Mouse (Mus musculus) forebrain, embryonic 13.5 days (tissue): ENCODE results near the gene Pxn. TPM values are rescaled to one million over a fixed set of nuclear protein-coding genes. Genes with fewer than 3 reads are reported as not detected.

ENCODE experiments used
- ATAC-seq: fragments of 200-750 bp; cut with Nextera tagmentation; 2 replicates; pipeline ENCODE4 v1.8.0; 2017
- H3K27ac ChIP-seq: fragments of 300-500 bp; sonication (generic); 2 replicates; pipeline ENCODE4 v1.5.1; 2015; ENCODE audit warnings: inconsistent platforms, mild to moderate bottlenecking, moderate library complexity
- H3K27me3 ChIP-seq: fragments of 300-500 bp; sonication (generic); 2 replicates; pipeline ENCODE4 v1.6.1; 2015; ENCODE audit warnings: mild to moderate bottlenecking, inconsistent platforms
- H3K36me3 ChIP-seq: fragments of 300-500 bp; sonication (generic); 2 replicates; pipeline ENCODE4 v1.6.1; 2015; ENCODE audit warnings: mild to moderate bottlenecking, inconsistent platforms; ENCODE audit not compliant: poor library complexity, severe bottlenecking
- H3K4me1 ChIP-seq: fragments of 300-500 bp; sonication (generic); 2 replicates; pipeline ENCODE4 v1.6.1; 2015; ENCODE audit warnings: inconsistent platforms
- H3K4me2 ChIP-seq: fragments of 300-500 bp; sonication (generic); 2 replicates; pipeline ENCODE4 v1.6.1; 2015; ENCODE audit warnings: inconsistent platforms, mild to moderate bottlenecking, moderate library complexity
- H3K4me3 ChIP-seq: fragments of 300-500 bp; sonication (generic); 2 replicates; pipeline ENCODE4 v1.5.1; 2015; ENCODE audit warnings: mild to moderate bottlenecking, inconsistent platforms
- H3K9ac ChIP-seq: fragments of 300-500 bp; sonication (generic); 2 replicates; pipeline ENCODE4 v1.6.1; 2015; ENCODE audit warnings: mild to moderate bottlenecking, inconsistent platforms
- H3K9me3 ChIP-seq: fragments of 300-500 bp; sonication (generic); replicated peaks from 2 replicates; pipeline ENCODE4 v1.6.1; 2016; ENCODE audit warnings: inconsistent platforms
- WGBS: fragments of 180-500 bp; shearing (Covaris S2); methylation state at CpG from one replicate; pipeline ENCODE4 v1.1.7; 2015; 5-methylcytosine and 5-hydroxymethylcytosine counted together
- polyA plus RNA-seq: library from polyadenylated mRNA; unstranded; fragments of >200 nt; fragmentation: Nextera tagmentation; extraction: Ambion mirVana; gene quantifications from 2 replicates; pipeline ENCODE4 v1.2.1, GENCODE M21; 2015

Gene Pxn
- 16.8 and 17.7 TPM in 2 replicates for polyA plus RNA-seq

GRCm38 (mm10) chr5:115506454-115507201 is at the start of gene Pxn:
Pxn (plus strand) TSS chr5:115506676.
- peaks cover 2% of the 10 kb centered on the region; the same call in 1 of the 2 replicates for H3K27me3 ChIP-seq
- H3K27ac ChIP-seq: no peak within 1 kb of the TSS
- ATAC-seq: peak; percentile 88
- H3K4me2 ChIP-seq: peak within 1 kb of the TSS; percentile 88
- peaks cover 34% of the 10 kb centered on the region for H3K4me1 ChIP-seq
- H3K9ac ChIP-seq: peak within 1 kb of the TSS; percentile 88
- under 1% methylated on average over 65 of the region's 74 CpGs for WGBS
- peak within 1 kb of the TSS; percentile 87 for H3K4me3 ChIP-seq
- no peaks in the 10 kb centered on the region for H3K9me3 ChIP-seq
- H3K36me3 ChIP-seq: no peaks in the 10 kb centered on the region

- H3K36me3 ChIP-seq: peaks cover 11% of the 10 kb centered on the region
- ATAC-seq: no peak
- H3K4me3 ChIP-seq: no peak overlapping the region
- 69% methylated on average over 13 of the region's 13 CpGs for WGBS
- no peaks in the 10 kb centered on the region for H3K27me3 ChIP-seq
- H3K4me1 ChIP-seq: no peaks in the 10 kb centered on the region
- H3K9ac ChIP-seq: no peak overlapping the region
- H3K9me3 ChIP-seq: no peaks in the 10 kb centered on the region; the same call in 1 of the 2 replicates
- H3K4me2 ChIP-seq: no peak overlapping the region
- H3K27ac ChIP-seq: no peak overlapping the region
Measured at GRCm38 (mm10) chr5:115458918-115459317, 47.6 kb upstream of the Pxn start.

- WGBS: 78% methylated on average over 18 of the region's 18 CpGs
- Histone ChIP-seq H3K27me3 (no peaks in the 10 kb centered on the region), H3K4me2 (no peak overlapping the region), H3K9me3 (no peaks in the 10 kb centered on the region; the same call in 1 of the 2 replicates), H3K27ac (no peak overlapping the region), H3K9ac (no peak overlapping the region), H3K36me3 (no peaks in the 10 kb centered on the region), H3K4me1 (no peaks in the 10 kb centered on the region), H3K4me3 (no peak overlapping the region)
- no peak for ATAC-seq
Measured at GRCm38 (mm10) chr5:115464408-115465115, 41.9 kb upstream of the Pxn start.

GRCm38 (mm10) chr5:115465642-115466420 is 40.6 kb upstream of the Pxn start, which contains the start of gene Pla2g1b:
Pla2g1b (plus strand) TSS chr5:115466262.
- WGBS: 48% methylated on average over 9 of the region's 9 CpGs
- Histone ChIP-seq H3K27ac (no peak within 1 kb of the TSS), H3K9ac (no peak within 1 kb of the TSS), H3K4me1 (no peaks in the 10 kb centered on the region), H3K4me3 (no peak within 1 kb of the TSS), H3K27me3 (no peaks in the 10 kb centered on the region), H3K36me3 (no peaks in the 10 kb centered on the region), H3K9me3 (no peaks in the 10 kb centered on the region; the same call in 1 of the 2 replicates), H3K4me2 (no peak within 1 kb of the TSS)
- no peak for ATAC-seq

DNA sequence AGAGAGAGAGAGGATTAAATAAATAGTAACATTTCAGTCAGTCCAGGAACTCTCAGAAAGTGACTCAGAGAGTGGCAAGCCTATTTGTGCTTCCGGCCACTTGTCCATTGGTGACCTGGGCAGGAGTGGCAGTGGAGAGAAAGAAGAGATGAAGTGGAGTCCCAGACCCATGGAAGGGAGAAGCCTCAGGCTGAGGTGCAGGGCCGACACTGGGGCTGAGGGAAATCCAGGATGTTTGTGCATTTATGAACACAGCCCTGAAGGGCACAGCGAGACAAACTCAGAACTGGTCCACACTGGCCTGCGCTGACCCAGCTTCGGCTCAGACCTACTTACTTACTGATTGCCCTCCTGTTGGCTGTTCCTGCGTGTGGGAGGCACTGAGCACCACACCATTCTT is 36.7 kb upstream of the Pxn start:
- H3K27me3 ChIP-seq: no peaks in the 10 kb centered on the region
- H3K4me2 ChIP-seq: no peak overlapping the region
- H3K9ac ChIP-seq: no peak overlapping the region
- ATAC-seq: no peak
- H3K36me3 ChIP-seq: no peaks in the 10 kb centered on the region
- no peak overlapping the region for H3K27ac ChIP-seq
- no peaks in the 10 kb centered on the region for H3K9me3 ChIP-seq
- 74% methylated on average over 6 of the region's 6 CpGs for WGBS
- no peak overlapping the region for H3K4me3 ChIP-seq
- H3K4me1 ChIP-seq: no peaks in the 10 kb centered on the region

- H3K4me1 ChIP-seq: peaks cover 7% of the 10 kb centered on the region; the same call in 1 of the 2 replicates
- no peak overlapping the region for H3K4me3 ChIP-seq
- no peak for ATAC-seq
- 39% methylated on average over 20 of the region's 20 CpGs for WGBS
- H3K9me3 ChIP-seq: no peaks in the 10 kb centered on the region
- no peak overlapping the region for H3K27ac ChIP-seq
- no peaks in the 10 kb centered on the region for H3K27me3 ChIP-seq
- no peak overlapping the region for H3K9ac ChIP-seq
- no peaks in the 10 kb centered on the region for H3K36me3 ChIP-seq
- no peak overlapping the region for H3K4me2 ChIP-seq
Measured at GRCm38 (mm10) chr5:115470766-115471531, 35.5 kb upstream of the Pxn start.

- Histone ChIP-seq H3K4me3 (no peak overlapping the region), H3K27ac (no peak overlapping the region), H3K4me1 (peaks cover 7% of the 10 kb centered on the region; the same call in 1 of the 2 replicates), H3K9ac (no peak overlapping the region), H3K9me3 (no peaks in the 10 kb centered on the region), H3K4me2 (no peak overlapping the region), H3K36me3 (no peaks in the 10 kb centered on the region; the same call in 1 of the 2 replicates), H3K27me3 (no peaks in the 10 kb centered on the region)
- ATAC-seq: no peak
- 74% methylated on average over 10 of the region's 10 CpGs for WGBS
Measured at GRCm38 (mm10) chr5:115473191-115473590, 33.3 kb upstream of the Pxn start.

GRCm38 (mm10) chr5:115474174-115474828 is 32.2 kb upstream of the Pxn start:
- 79% methylated on average over 22 of the region's 22 CpGs for WGBS
- no peak for ATAC-seq

DNA sequence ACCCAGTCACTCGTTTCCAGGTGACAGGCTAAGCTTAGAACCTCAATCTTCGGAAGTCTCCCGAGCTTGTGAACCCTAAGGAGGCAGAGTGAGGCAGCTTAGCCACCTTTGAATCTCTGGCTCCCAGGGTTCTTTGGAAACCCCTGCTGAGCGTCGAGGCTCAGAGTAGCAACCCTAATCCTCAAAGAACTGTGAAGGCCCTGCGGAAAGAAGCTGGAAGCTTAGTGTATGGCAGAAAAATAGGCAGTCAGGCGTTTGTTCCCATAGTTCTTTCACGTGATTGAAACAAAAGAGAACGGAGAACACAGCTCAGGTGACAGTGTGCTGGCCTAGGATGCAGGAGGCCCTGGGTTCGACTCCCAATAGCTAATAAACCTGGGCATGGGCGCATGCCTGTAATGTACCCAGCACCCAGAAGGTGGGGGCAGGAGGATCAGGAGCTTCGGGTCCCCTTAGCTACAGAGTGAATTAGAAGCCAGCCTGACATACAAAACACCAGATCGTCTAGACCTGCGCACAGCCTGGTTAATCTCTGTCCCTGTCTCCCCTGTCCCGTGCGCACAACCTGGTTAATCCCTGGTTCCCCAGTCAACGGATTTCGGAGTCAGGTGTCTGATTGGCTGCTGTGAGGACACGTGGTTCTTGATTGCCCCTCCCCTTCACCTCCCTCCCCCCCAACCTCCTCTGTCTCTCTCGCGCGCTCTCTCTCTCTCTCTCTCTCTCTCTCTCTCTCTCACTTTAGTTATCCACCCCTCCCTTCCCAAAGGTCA is 31.0 kb upstream of the Pxn start:
- peak overlapping the region; percentile 62 for H3K4me2 ChIP-seq
- peak; percentile 85 for ATAC-seq
- H3K4me3 ChIP-seq: peak overlapping the region; percentile 40
- no peaks in the 10 kb centered on the region for H3K9me3 ChIP-seq
- no peaks in the 10 kb centered on the region; the same call in 1 of the 2 replicates for H3K36me3 ChIP-seq
- H3K4me1 ChIP-seq: peaks cover 12% of the 10 kb centered on the region
- H3K27me3 ChIP-seq: peaks cover 11% of the 10 kb centered on the region
- H3K9ac ChIP-seq: peak overlapping the region; percentile 58
- H3K27ac ChIP-seq: 0 out of 2 replicates have a peak overlapping the region, but pooled peaks have one; percentile 31
- WGBS: 5% methylated on average over 22 of the region's 22 CpGs

More at GRCm38 (mm10) chr5:115474174-115474828, 32.2 kb upstream of the Pxn start:
- H3K4me1 ChIP-seq: peaks cover 7% of the 10 kb centered on the region; the same call in 1 of the 2 replicates
- no peak overlapping the region for H3K27ac ChIP-seq
- no peak overlapping the region for H3K4me2 ChIP-seq
- H3K4me3 ChIP-seq: no peak overlapping the region
- H3K36me3 ChIP-seq: no peaks in the 10 kb centered on the region; the same call in 1 of the 2 replicates
- H3K9me3 ChIP-seq: no peaks in the 10 kb centered on the region
- H3K27me3 ChIP-seq: peaks cover under 1% of the 10 kb centered on the region; the same call in 1 of the 2 replicates
- no peak overlapping the region for H3K9ac ChIP-seq

- no peaks in the 10 kb centered on the region for H3K9me3 ChIP-seq
- peak overlapping the region; percentile 58; the same call in 1 of the 2 replicates for H3K9ac ChIP-seq
- H3K27me3 ChIP-seq: peaks cover 18% of the 10 kb centered on the region
- no peaks in the 10 kb centered on the region; the same call in 1 of the 2 replicates for H3K36me3 ChIP-seq
- peak overlapping the region; percentile 40 for H3K4me3 ChIP-seq
- peak overlapping the region; percentile 62 for H3K4me2 ChIP-seq
- H3K4me1 ChIP-seq: peaks cover 12% of the 10 kb centered on the region
- 0 out of 2 replicates have a peak overlapping the region, but pooled peaks have one; percentile 10 for H3K27ac ChIP-seq
- 0 out of 2 replicates have a peak, but pooled peaks have one; percentile 31 for ATAC-seq
- 38% methylated on average over 12 of the region's 12 CpGs for WGBS
Measured at GRCm38 (mm10) chr5:115476107-115476727, 30.3 kb upstream of the Pxn start.
